Mouse (Mus musculus) lung, adult 2 months (tissue): Measurements from ENCODE around the gene Ppp1r3c.

Source experiments
- CTCF ChIP-seq: fragments of 200-500 bp; IDR thresholded peaks from 2 replicates; pipeline ENCODE4 v1.5.1; 2011; ENCODE audit warnings: mild to moderate bottlenecking, low read length, control low read depth; ENCODE audit not compliant: insufficient read depth
- POLR2A ChIP-seq: fragments of 200-500 bp; IDR thresholded peaks from 2 replicates; pipeline ENCODE4 v1.6.1; 2011; ENCODE audit warnings: low read depth, mild to moderate bottlenecking, control low read depth, low read length, borderline replicate concordance; ENCODE audit errors: extremely low read depth

DNA sequence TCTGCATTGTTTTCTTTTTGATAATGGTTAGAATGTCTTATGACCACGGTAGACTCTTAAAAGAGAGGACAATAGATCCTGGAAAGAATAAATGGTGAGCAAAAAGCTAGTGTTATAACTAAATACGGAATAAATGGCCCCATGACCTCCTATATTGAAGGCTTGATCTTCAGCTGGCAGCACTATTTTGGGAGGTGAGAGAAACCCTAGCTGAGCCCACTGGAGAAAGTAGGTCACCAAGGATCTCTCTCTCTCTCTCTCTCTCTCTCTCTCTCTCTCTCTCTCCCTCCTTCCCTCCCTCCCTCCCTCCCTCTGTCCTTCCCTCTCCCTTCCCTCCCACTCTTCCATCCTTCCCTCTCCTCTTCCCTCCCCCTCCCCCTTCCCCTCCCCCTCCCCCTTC is 42.9 kb downstream of the Ppp1r3c start:
- TF ChIP-seq POLR2A = no peak
- no peak for TF ChIP-seq CTCF
